Mouse (Mus musculus): ENCODE results near the gene Myh11. TPM values are rescaled to one million over a fixed set of nuclear protein-coding genes. Genes with fewer than 3 reads are reported as not detected.

Gene Myh11
- 0.09 and 0.12 TPM in 2 replicates for polyA plus RNA-seq (2014; fragmentation: Nextera tagmentation; extraction: Ambion mirVana)

- Histone ChIP-seq H3K27me3 (ENCODE audit: control insufficient read depth, insufficient read depth, low read length) (peaks cover 8% of the 10 kb centered on the region; the same call in 1 of the 2 replicates), H3K4me3 (ENCODE audit: low read depth, low read length) (no peak within 1 kb of the TSS), H3K4me1 (replicated peaks; ENCODE audit: control insufficient read depth, insufficient read depth, low read length) (no peaks in the 10 kb centered on the region; the same call in 1 of the 2 replicates), H3K9ac (ENCODE audit: low read length) (no peak within 1 kb of the TSS), H3K9me3 (ENCODE audit: control insufficient read depth, low read length) (no peaks in the 10 kb centered on the region), H3K36me3 (ENCODE audit: control insufficient read depth, insufficient read depth, low read length) (no peaks in the 10 kb centered on the region), H3K27ac (ENCODE audit: low read depth, low read length) (no peak within 1 kb of the TSS), H3K4me2 (ENCODE audit: low read depth, low read length, severe bottlenecking) (peak within 1 kb of the TSS; percentile 38)
- DNase-seq (ENCODE audit: low spot score), result peak; percentile 80
- WGBS, result 4% methylated on average over 16 of the region's 16 CpGs
- peak; percentile 44; the same call in 1 of the 2 replicates for ATAC-seq (replicated peaks; ENCODE audit: low FRiP score)
Observed at GRCm38 (mm10) chr16:14291223-14291622, at the start of gene Myh11. Gene Myh11 (minus strand): TSS chr16:14291372.

- no peaks in the 10 kb centered on the region for H3K9me3 ChIP-seq (ENCODE audit: control insufficient read depth, low read length)
- DNase-seq (ENCODE audit: low spot score) (no peak), ATAC-seq (replicated peaks; ENCODE audit: low FRiP score) (no peak)
- H3K27ac ChIP-seq (ENCODE audit: low read depth, low read length), result no peak overlapping the region
- H3K4me3 ChIP-seq (ENCODE audit: low read depth, low read length), result no peak overlapping the region
- H3K27me3 ChIP-seq (ENCODE audit: control insufficient read depth, insufficient read depth, low read length), result no peaks in the 10 kb centered on the region
- no peaks in the 10 kb centered on the region for H3K36me3 ChIP-seq (ENCODE audit: control insufficient read depth, insufficient read depth, low read length)
- no peaks in the 10 kb centered on the region for H3K4me1 ChIP-seq (replicated peaks; ENCODE audit: control insufficient read depth, insufficient read depth, low read length)
- 78% methylated on average over 1 of the region's 1 CpGs for WGBS
- H3K4me2 ChIP-seq (ENCODE audit: low read depth, low read length, severe bottlenecking), result no peak overlapping the region
- no peak overlapping the region for H3K9ac ChIP-seq (ENCODE audit: low read length)
Observed at GRCm38 (mm10) chr16:14328156-14328555, 37.0 kb upstream of the Myh11 start.

- Histone ChIP-seq H3K27ac (ENCODE audit: low read depth, low read length) (no peak overlapping the region), H3K27me3 (ENCODE audit: control insufficient read depth, insufficient read depth, low read length) (no peaks in the 10 kb centered on the region), H3K4me3 (ENCODE audit: low read depth, low read length) (no peak overlapping the region), H3K9me3 (ENCODE audit: control insufficient read depth, low read length) (no peaks in the 10 kb centered on the region), H3K9ac (ENCODE audit: low read length) (no peak overlapping the region), H3K36me3 (ENCODE audit: control insufficient read depth, insufficient read depth, low read length) (no peaks in the 10 kb centered on the region), H3K4me1 (replicated peaks; ENCODE audit: control insufficient read depth, insufficient read depth, low read length) (peaks cover 4% of the 10 kb centered on the region; the same call in 1 of the 2 replicates), H3K4me2 (ENCODE audit: low read depth, low read length, severe bottlenecking) (no peak overlapping the region)
- DNase-seq (ENCODE audit: low spot score) (no peak), ATAC-seq (replicated peaks; ENCODE audit: low FRiP score) (no peak)
- WGBS, result 59% methylated on average over 1 of the region's 1 CpGs
Observed at GRCm38 (mm10) chr16:14320494-14320893, 29.3 kb upstream of the Myh11 start.

GRCm38 (mm10) chr16:14319681-14320080, 28.5 kb upstream of the Myh11 start:
- Histone ChIP-seq H3K27ac (ENCODE audit: low read depth, low read length) (no peak overlapping the region), H3K36me3 (ENCODE audit: control insufficient read depth, insufficient read depth, low read length) (no peaks in the 10 kb centered on the region), H3K4me3 (ENCODE audit: low read depth, low read length) (no peak overlapping the region), H3K9me3 (ENCODE audit: control insufficient read depth, low read length) (no peaks in the 10 kb centered on the region), H3K4me1 (replicated peaks; ENCODE audit: control insufficient read depth, insufficient read depth, low read length) (peaks cover 4% of the 10 kb centered on the region; the same call in 1 of the 2 replicates), H3K27me3 (ENCODE audit: control insufficient read depth, insufficient read depth, low read length) (no peaks in the 10 kb centered on the region), H3K4me2 (ENCODE audit: low read depth, low read length, severe bottlenecking) (no peak overlapping the region), H3K9ac (ENCODE audit: low read length) (no peak overlapping the region)
- ATAC-seq (replicated peaks; ENCODE audit: low FRiP score) (no peak), DNase-seq (ENCODE audit: low spot score) (no peak)
- WGBS, result 82% methylated on average over 3 of the region's 3 CpGs

- H3K4me2 ChIP-seq (ENCODE audit: low read depth, low read length, severe bottlenecking), result peak within 1 kb of the TSS; percentile 51
- DNase-seq (ENCODE audit: low spot score), result peak; percentile 96
- WGBS, result 4% methylated on average over 51 of the region's 51 CpGs
- H3K27ac ChIP-seq (ENCODE audit: low read depth, low read length), result peak within 1 kb of the TSS; percentile 51; the same call in 1 of the 2 replicates
- peak within 1 kb of the TSS; percentile 54 for H3K4me3 ChIP-seq (ENCODE audit: low read depth, low read length)
- peak; percentile 100 for ATAC-seq (replicated peaks; ENCODE audit: low FRiP score)
- peak within 1 kb of the TSS; percentile 74 for H3K9ac ChIP-seq (ENCODE audit: low read length)
- H3K4me1 ChIP-seq (replicated peaks; ENCODE audit: control insufficient read depth, insufficient read depth, low read length), result peaks cover 4% of the 10 kb centered on the region; the same call in 1 of the 2 replicates
- H3K36me3 ChIP-seq (ENCODE audit: control insufficient read depth, insufficient read depth, low read length), result peaks cover 4% of the 10 kb centered on the region; the same call in 1 of the 2 replicates
- no peaks in the 10 kb centered on the region for H3K27me3 ChIP-seq (ENCODE audit: control insufficient read depth, insufficient read depth, low read length)
- no peaks in the 10 kb centered on the region for H3K9me3 ChIP-seq (ENCODE audit: control insufficient read depth, low read length)
Observed at GRCm38 (mm10) chr16:14316884-14317876, 26.0 kb upstream of the Myh11 start, which contains the start of gene Fopnl. Gene Fopnl (minus strand): TSS chr16:14317405.

GRCm38 (mm10) chr16:14312914-14313313, 21.7 kb upstream of the Myh11 start:
- Histone ChIP-seq H3K4me1 (replicated peaks; ENCODE audit: control insufficient read depth, insufficient read depth, low read length) (peaks cover 4% of the 10 kb centered on the region; the same call in 1 of the 2 replicates), H3K9me3 (ENCODE audit: control insufficient read depth, low read length) (no peaks in the 10 kb centered on the region), H3K4me3 (ENCODE audit: low read depth, low read length) (no peak overlapping the region), H3K9ac (ENCODE audit: low read length) (no peak overlapping the region), H3K36me3 (ENCODE audit: control insufficient read depth, insufficient read depth, low read length) (peaks cover 4% of the 10 kb centered on the region), H3K4me2 (ENCODE audit: low read depth, low read length, severe bottlenecking) (no peak overlapping the region), H3K27me3 (ENCODE audit: control insufficient read depth, insufficient read depth, low read length) (no peaks in the 10 kb centered on the region), H3K27ac (ENCODE audit: low read depth, low read length) (no peak overlapping the region)
- 90% methylated on average over 7 of the region's 7 CpGs for WGBS
- no peak for DNase-seq (ENCODE audit: low spot score)
- no peak for ATAC-seq (replicated peaks; ENCODE audit: low FRiP score)

- WGBS, result 48% methylated on average over 6 of the region's 6 CpGs
- H3K4me2 ChIP-seq (ENCODE audit: low read depth, low read length, severe bottlenecking), result no peak overlapping the region
- 0 out of 2 replicates have a peak, but pooled peaks cover 2% of the 10 kb centered on the region for H3K4me1 ChIP-seq (replicated peaks; ENCODE audit: control insufficient read depth, insufficient read depth, low read length)
- H3K27ac ChIP-seq (ENCODE audit: low read depth, low read length), result no peak overlapping the region
- H3K9ac ChIP-seq (ENCODE audit: low read length), result no peak overlapping the region
- H3K27me3 ChIP-seq (ENCODE audit: control insufficient read depth, insufficient read depth, low read length), result no peaks in the 10 kb centered on the region
- no peak overlapping the region for H3K4me3 ChIP-seq (ENCODE audit: low read depth, low read length)
- H3K36me3 ChIP-seq (ENCODE audit: control insufficient read depth, insufficient read depth, low read length), result peaks cover 4% of the 10 kb centered on the region
- no peaks in the 10 kb centered on the region for H3K9me3 ChIP-seq (ENCODE audit: control insufficient read depth, low read length)
- ATAC-seq (replicated peaks; ENCODE audit: low FRiP score), result no peak
- DNase-seq (ENCODE audit: low spot score), result no peak
Observed at GRCm38 (mm10) chr16:14311371-14311770, 20.2 kb upstream of the Myh11 start.

- Histone ChIP-seq H3K4me2 (ENCODE audit: low read depth, low read length, severe bottlenecking) (no peak overlapping the region), H3K4me1 (replicated peaks; ENCODE audit: control insufficient read depth, insufficient read depth, low read length) (no peaks in the 10 kb centered on the region), H3K4me3 (ENCODE audit: low read depth, low read length) (no peak overlapping the region), H3K9ac (ENCODE audit: low read length) (no peak overlapping the region), H3K36me3 (ENCODE audit: control insufficient read depth, insufficient read depth, low read length) (peaks cover 4% of the 10 kb centered on the region), H3K9me3 (ENCODE audit: control insufficient read depth, low read length) (no peaks in the 10 kb centered on the region), H3K27me3 (ENCODE audit: control insufficient read depth, insufficient read depth, low read length) (no peaks in the 10 kb centered on the region), H3K27ac (ENCODE audit: low read depth, low read length) (no peak overlapping the region)
- ATAC-seq (replicated peaks; ENCODE audit: low FRiP score) (no peak), DNase-seq (ENCODE audit: low spot score) (no peak)
- WGBS, result 93% methylated on average over 3 of the region's 3 CpGs
Observed at GRCm38 (mm10) chr16:14309833-14310232, 18.7 kb upstream of the Myh11 start.
